Mouse (Mus musculus) kidney, postnatal 14 days (tissue): ENCODE data around the gene Serpine1.
A peak's percentile ranks its signal among the peaks of the same experiment; 100 is the strongest.

ENCODE experiments used
- DNase-seq: peaks from one replicate; pipeline ENCODE4 v3.0.0; 2022; ENCODE audit warnings: mixed read lengths

The Serpine1 gene

DNA sequence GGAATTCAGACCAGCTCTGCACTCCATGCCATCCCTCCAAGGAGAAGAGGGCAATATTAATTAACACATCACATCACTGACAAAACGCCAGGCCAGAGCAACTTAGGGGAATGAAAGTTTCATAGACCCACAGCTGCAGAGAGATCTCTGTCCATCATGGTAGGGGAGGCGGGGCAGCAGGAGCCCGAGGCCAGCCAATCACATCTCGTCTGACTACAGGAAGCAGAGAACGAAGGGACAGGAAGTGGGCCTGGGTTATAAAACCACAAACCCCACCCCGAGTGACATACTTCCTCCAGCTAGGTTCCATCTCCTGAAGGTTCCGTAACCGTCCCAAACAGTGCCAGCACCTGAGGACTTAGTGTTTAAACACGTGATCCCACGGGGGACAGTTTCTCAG is 23.1 kb upstream of the Serpine1 start:
- no peak for DNase-seq

GRCm38 (mm10) chr5:137093720-137094119 is 21.7 kb upstream of the Serpine1 start:
- peak; percentile 51 for DNase-seq

- DNase-seq = no peak
Measured at GRCm38 (mm10) chr5:137091560-137091959, 19.5 kb upstream of the Serpine1 start.

GRCm38 (mm10) chr5:137090870-137091269 is 18.8 kb upstream of the Serpine1 start:
- DNase-seq = no peak

GRCm38 (mm10) chr5:137087410-137087809 is 15.3 kb upstream of the Serpine1 start:
- peak; percentile 86 for DNase-seq

DNA sequence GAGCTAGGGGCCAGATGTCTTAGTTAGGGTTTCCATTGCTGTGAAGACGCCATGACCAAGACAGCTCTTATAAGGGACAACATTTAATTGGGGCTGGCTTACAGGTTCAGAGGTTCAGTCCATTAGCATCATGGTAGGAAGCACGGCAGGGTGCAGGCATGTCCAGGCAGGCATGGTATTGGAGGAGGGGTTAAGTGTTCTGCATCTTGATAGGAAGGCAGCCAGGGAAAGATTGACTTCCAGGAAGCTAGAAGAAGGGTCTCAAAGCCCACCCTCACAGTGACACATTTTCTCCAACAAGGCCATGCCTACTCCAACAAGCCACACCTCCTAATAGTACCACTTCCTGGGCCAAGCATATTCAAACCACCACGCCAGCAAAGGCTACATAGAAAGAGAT is 13.7 kb upstream of the Serpine1 start:
- no peak for DNase-seq

DNA sequence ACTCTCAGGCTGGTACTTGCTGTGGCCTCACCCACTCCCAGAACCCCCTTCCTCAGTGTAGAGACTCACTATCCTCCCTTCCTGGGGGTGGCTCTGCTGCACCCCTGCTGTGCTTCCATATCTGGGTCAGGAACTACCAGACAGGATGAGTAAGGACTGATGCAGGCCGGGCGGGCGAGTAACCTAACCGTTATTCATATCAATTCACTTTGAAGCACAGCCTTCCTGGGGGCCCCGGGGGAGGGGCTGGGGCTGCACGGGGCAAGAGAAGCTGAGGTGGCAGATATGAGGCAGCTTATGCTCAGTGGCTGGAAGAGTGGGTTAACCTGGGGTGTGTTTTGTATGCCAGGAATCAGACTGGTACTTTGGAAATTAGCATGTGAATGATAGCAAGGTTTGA is 13.0 kb upstream of the Serpine1 start:
- DNase-seq = no peak

GRCm38 (mm10) chr5:137083051-137083450 is 11.0 kb upstream of the Serpine1 start:
- no peak for DNase-seq

GRCm38 (mm10) chr5:137079849-137080248 is 7.8 kb upstream of the Serpine1 start:
- peak; percentile 62 for DNase-seq

GRCm38 (mm10) chr5:137078616-137079015 is 6.5 kb upstream of the Serpine1 start:
- DNase-seq = peak; percentile 37

DNA sequence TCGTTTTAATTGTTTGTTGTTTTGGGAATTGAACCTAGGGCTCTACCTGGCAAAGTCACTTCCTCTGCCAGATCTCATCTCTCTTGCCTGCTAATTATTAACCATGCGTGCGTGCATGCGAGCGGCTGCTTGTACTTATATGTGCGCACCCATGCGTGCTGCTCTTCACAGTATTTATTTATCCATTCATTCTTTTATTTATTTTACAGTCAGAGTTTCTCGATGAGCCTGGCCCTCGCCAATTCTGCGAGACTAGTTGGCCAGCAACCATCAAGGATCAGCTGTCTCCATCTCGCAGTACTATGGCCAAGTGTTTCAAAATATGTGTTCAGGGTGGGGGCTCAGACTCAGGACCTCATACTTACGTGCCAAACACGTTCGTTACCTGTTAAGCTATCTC is 6.0 kb upstream of the Serpine1 start:
- peak; percentile 22 for DNase-seq

DNA sequence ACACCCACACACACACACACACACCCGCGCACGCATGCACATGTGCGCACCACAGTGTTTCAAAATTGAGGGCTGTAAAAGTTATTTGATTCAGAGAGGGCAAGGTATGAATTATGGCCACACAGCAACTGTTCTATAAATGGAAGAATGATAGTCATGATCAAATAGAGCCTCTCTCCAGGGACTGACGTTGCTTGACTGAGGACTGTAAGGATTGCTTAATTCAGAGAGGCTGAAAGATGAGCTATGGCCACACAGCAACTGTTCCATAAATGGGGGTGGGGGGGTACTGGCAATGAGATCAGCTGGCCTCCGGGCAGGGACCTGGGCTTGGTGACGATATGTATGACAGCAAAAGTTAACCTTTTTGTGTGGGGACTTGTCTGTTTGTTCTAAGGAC is 5.1 kb upstream of the Serpine1 start:
- DNase-seq = no peak

GRCm38 (mm10) chr5:137076191-137076930 is 4.3 kb upstream of the Serpine1 start:
- DNase-seq = peak; percentile 49

GRCm38 (mm10) chr5:137075726-137076125 is 3.7 kb upstream of the Serpine1 start:
- no peak for DNase-seq

DNA sequence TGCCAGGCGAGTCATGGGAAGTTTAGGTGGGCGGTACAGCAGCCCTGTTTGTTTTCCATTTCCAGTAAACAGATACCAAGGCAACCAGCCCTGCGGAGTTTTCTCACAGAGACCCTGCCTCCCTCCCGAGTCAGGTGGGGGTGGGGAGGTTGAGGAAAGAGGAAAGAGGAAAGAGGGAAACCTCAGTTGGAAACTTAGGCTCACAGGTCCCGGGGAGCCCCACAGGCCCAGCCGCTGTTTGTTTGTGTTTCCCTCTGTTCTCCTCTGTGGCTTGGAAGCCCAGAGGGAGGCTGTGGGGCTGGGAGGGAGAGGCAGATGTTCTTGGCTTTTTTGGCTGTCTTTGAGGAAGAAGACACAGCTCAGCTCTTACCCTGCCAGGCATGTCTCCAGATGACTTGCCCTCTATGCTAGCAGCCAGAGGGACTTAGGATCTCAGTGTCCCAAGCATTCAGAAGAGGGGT is 2.2 kb upstream of the Serpine1 start:
- peak; percentile 44 for DNase-seq

- DNase-seq = no peak
Measured at GRCm38 (mm10) chr5:137073141-137073540, 1.1 kb upstream of the Serpine1 start.

DNA sequence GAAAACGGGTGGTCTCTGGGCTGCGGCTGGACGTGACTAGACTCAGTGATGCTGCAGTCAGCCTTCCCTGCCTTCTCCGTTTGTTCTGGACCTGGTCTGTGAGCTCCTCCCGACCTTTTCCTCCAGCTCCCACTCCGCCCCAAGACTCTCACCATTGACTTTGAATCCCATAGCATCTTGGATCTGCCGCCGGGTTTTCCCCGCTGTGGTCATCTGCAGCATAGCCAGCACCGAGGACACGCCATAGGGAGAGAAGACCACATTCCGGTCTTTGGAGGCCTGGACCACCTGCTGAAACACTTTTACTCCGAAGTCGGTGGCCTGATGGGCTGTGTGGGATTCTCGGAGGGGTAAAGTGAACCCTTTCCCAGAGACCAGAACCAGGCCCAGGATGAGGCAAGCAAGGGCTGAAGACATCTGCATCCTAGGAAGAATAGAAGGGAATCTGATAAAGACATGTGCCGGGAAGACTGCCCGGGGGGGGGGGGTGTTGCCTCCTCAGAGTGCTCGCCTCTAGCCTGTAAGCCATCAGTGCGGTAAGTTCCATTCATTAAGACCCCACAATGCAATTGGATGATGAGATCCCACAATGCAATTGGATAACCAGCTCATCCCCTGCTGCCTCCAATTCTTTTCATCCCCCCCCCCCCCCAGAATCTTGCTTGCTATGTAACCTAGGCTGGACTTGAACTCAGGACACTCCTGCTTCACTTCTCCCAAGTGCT is 1.0 kb downstream of the Serpine1 start:
- no peak for DNase-seq

- no peak for DNase-seq
Measured at GRCm38 (mm10) chr5:137068711-137069110, 3.4 kb downstream of the Serpine1 start.

DNA sequence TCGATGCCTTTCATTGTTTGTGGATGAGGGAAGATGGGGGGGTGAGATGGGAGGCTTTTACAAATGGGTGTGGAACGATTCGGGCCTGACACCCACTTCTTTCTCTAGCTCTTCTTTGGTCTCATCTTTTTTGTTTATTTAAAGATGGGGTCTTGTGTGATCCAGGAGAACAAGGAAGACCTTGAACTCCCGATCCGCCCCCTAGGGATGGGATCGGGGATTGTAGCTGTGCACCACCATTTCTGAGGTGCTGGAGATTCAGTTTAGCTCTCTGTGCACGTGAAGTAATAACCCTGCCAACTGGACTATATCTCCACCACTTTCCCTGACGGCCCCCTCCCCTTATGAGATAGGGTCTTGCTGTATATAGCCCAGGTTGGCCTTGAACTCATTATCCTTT is 6.1 kb downstream of the Serpine1 start:
- DNase-seq = no peak

DNA sequence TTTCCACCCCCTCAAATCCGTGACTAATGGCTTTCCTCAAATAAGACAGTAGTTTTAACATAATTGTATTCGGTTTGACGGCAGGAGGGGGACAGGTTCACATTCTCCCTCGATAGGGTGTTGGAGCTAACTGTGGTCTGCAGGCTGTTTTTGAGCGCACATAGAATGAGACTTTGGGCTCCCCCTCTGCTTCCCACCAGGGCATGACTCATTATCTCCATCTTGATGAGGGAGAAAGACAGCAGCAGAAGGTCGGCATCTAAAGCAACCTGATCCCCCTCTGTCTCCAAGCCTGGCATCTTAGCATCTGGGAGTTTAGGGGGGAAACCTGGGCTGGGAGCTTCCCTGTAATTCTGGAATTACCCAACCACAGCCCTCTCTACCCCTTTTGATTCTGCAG is 6.6 kb downstream of the Serpine1 start:
- no peak for DNase-seq

DNA sequence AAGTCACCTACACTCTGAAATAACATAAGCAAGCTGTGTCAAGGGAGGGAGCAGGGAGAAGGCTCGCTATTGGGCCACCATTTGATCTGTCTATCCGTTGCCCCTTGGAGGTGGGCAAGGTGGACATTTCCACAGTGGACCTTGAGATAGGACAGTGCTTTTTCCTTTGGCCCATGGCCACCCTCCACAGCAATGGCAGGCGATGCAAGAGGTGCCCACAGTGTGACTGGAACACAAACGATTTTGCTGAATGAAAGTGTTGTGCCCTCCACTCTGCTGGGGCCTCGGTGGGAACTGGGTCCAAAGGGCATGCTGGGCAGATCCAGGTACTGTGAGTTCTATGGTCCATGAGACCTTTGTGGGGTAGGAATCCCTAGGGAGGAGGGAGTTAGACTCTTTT is 9.5 kb downstream of the Serpine1 start:
- no peak for DNase-seq

GRCm38 (mm10) chr5:137061809-137062481 is 10.1 kb downstream of the Serpine1 start:
- peak; percentile 65 for DNase-seq

- no peak for DNase-seq
Measured at GRCm38 (mm10) chr5:137054873-137055272, 17.2 kb downstream of the Serpine1 start.

DNA sequence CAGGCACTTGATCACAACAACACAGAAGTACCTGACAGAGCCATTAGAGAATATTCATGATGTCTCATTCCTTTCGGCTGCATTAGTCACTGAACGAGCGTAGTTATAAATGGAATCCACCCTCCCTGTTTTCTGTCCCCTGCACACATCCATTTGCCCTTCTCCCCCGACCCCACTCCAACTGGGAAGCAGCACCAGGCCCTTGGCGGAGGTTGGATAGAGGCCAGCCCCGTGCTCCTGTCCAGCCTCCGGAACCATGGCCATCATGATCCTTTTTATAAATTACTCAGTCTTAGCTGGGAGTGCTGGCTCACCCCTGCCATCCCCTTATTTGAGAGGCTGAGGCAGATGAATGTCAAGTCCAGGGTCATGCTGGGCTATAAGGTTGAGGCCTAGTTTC is 17.8 kb downstream of the Serpine1 start:
- no peak for DNase-seq
